Mouse (Mus musculus): ENCODE data around the gene Hdac11. TPM values are rescaled to one million over a fixed set of nuclear protein-coding genes. Genes with fewer than 3 reads are reported as not detected.

Gene Hdac11
- polyA plus RNA-seq, 1 experiment from 2014 or later: 15.4 TPM

GRCm38 (mm10) chr6:91192421-91192820, 36.0 kb downstream of the Hdac11 start:
- H3K27ac ChIP-seq (replicated peaks; ENCODE audit: low read depth, low read length): no peak overlapping the region
- H3K27me3 ChIP-seq (replicated peaks; ENCODE audit: control insufficient read depth, insufficient read depth, low read length): no peaks in the 10 kb centered on the region
- ATAC-seq (ENCODE audit: low read depth) (no peak), DNase-seq (ENCODE audit: low spot score) (no peak)
- H3K9ac ChIP-seq (ENCODE audit: low read depth, low read length): no peak overlapping the region
- WGBS: 80% methylated on average over 3 of the region's 3 CpGs
- no peak overlapping the region for H3K4me3 ChIP-seq (ENCODE audit: low read depth, low read length)
- no peaks in the 10 kb centered on the region for H3K36me3 ChIP-seq (ENCODE audit: control insufficient read depth, insufficient read depth, low read length)
- H3K9me3 ChIP-seq (ENCODE audit: control insufficient read depth, low read length): no peaks in the 10 kb centered on the region
- H3K4me2 ChIP-seq (ENCODE audit: low read depth, low read length): no peak overlapping the region
- H3K4me1 ChIP-seq (ENCODE audit: control insufficient read depth, insufficient read depth, low read length): peaks cover 22% of the 10 kb centered on the region

- ATAC-seq (ENCODE audit: low read depth) (no peak), DNase-seq (ENCODE audit: low spot score) (no peak)
- Histone ChIP-seq H3K4me1 (ENCODE audit: control insufficient read depth, insufficient read depth, low read length) (peaks cover 22% of the 10 kb centered on the region), H3K36me3 (ENCODE audit: control insufficient read depth, insufficient read depth, low read length) (no peaks in the 10 kb centered on the region), H3K4me3 (ENCODE audit: low read depth, low read length) (no peak overlapping the region), H3K27me3 (replicated peaks; ENCODE audit: control insufficient read depth, insufficient read depth, low read length) (no peaks in the 10 kb centered on the region), H3K9me3 (ENCODE audit: control insufficient read depth, low read length) (no peaks in the 10 kb centered on the region), H3K9ac (ENCODE audit: low read depth, low read length) (no peak overlapping the region), H3K4me2 (ENCODE audit: low read depth, low read length) (no peak overlapping the region), H3K27ac (replicated peaks; ENCODE audit: low read depth, low read length) (no peak overlapping the region)
- WGBS: 56% methylated on average over 1 of the region's 1 CpGs
These were observed 36.5 kb downstream of the Hdac11 start for GRCm38 (mm10) chr6:91192851-91193545.

- H3K4me1 ChIP-seq (ENCODE audit: control insufficient read depth, insufficient read depth, low read length): peaks cover 37% of the 10 kb centered on the region
- ATAC-seq (ENCODE audit: low read depth): no peak
- DNase-seq (ENCODE audit: low spot score): no peak
- H3K9ac ChIP-seq (ENCODE audit: low read depth, low read length): no peak overlapping the region
- no peak overlapping the region for H3K27ac ChIP-seq (replicated peaks; ENCODE audit: low read depth, low read length)
- WGBS: 74% methylated on average over 2 of the region's 2 CpGs
- no peak overlapping the region for H3K4me3 ChIP-seq (ENCODE audit: low read depth, low read length)
- no peaks in the 10 kb centered on the region for H3K27me3 ChIP-seq (replicated peaks; ENCODE audit: control insufficient read depth, insufficient read depth, low read length)
- no peaks in the 10 kb centered on the region for H3K36me3 ChIP-seq (ENCODE audit: control insufficient read depth, insufficient read depth, low read length)
- no peaks in the 10 kb centered on the region for H3K9me3 ChIP-seq (ENCODE audit: control insufficient read depth, low read length)
- H3K4me2 ChIP-seq (ENCODE audit: low read depth, low read length): no peak overlapping the region
These were observed 42.0 kb downstream of the Hdac11 start for GRCm38 (mm10) chr6:91198456-91198855.

- Histone ChIP-seq H3K27ac (replicated peaks; ENCODE audit: low read depth, low read length) (peak overlapping the region; percentile 89), H3K4me1 (ENCODE audit: control insufficient read depth, insufficient read depth, low read length) (peaks cover 33% of the 10 kb centered on the region), H3K9me3 (ENCODE audit: control insufficient read depth, low read length) (no peaks in the 10 kb centered on the region), H3K27me3 (replicated peaks; ENCODE audit: control insufficient read depth, insufficient read depth, low read length) (no peaks in the 10 kb centered on the region), H3K4me2 (ENCODE audit: low read depth, low read length) (no peak overlapping the region), H3K9ac (ENCODE audit: low read depth, low read length) (no peak overlapping the region), H3K36me3 (ENCODE audit: control insufficient read depth, insufficient read depth, low read length) (no peaks in the 10 kb centered on the region), H3K4me3 (ENCODE audit: low read depth, low read length) (no peak overlapping the region)
- 20% methylated on average over 8 of the region's 8 CpGs for WGBS
- peak; percentile 88 for ATAC-seq (ENCODE audit: low read depth)
- DNase-seq (ENCODE audit: low spot score): peak; percentile 94
These were observed 44.1 kb downstream of the Hdac11 start for GRCm38 (mm10) chr6:91200429-91201188.

GRCm38 (mm10) chr6:91201881-91202341, 45.4 kb downstream of the Hdac11 start:
- peak overlapping the region; percentile 89 for H3K27ac ChIP-seq (replicated peaks; ENCODE audit: low read depth, low read length)
- no peak overlapping the region for H3K9ac ChIP-seq (ENCODE audit: low read depth, low read length)
- WGBS: 61% methylated on average over 8 of the region's 8 CpGs

GRCm38 (mm10) chr6:91202571-91202970, 46.1 kb downstream of the Hdac11 start:
- H3K4me2 ChIP-seq (ENCODE audit: low read depth, low read length): no peak overlapping the region
- no peaks in the 10 kb centered on the region for H3K27me3 ChIP-seq (replicated peaks; ENCODE audit: control insufficient read depth, insufficient read depth, low read length)
- no peak for DNase-seq (ENCODE audit: low spot score)
- no peak overlapping the region for H3K9ac ChIP-seq (ENCODE audit: low read depth, low read length)
- H3K36me3 ChIP-seq (ENCODE audit: control insufficient read depth, insufficient read depth, low read length): no peaks in the 10 kb centered on the region
- no peak for ATAC-seq (ENCODE audit: low read depth)
- H3K4me1 ChIP-seq (ENCODE audit: control insufficient read depth, insufficient read depth, low read length): peaks cover 33% of the 10 kb centered on the region
- WGBS: 69% methylated on average over 4 of the region's 4 CpGs
- H3K4me3 ChIP-seq (ENCODE audit: low read depth, low read length): no peak overlapping the region
- no peaks in the 10 kb centered on the region for H3K9me3 ChIP-seq (ENCODE audit: control insufficient read depth, low read length)
- H3K27ac ChIP-seq (replicated peaks; ENCODE audit: low read depth, low read length): 0 out of 2 replicates have a peak overlapping the region, but pooled peaks have one; percentile 89

More at GRCm38 (mm10) chr6:91201881-91202341, 45.4 kb downstream of the Hdac11 start:
- no peaks in the 10 kb centered on the region for H3K27me3 ChIP-seq (replicated peaks; ENCODE audit: control insufficient read depth, insufficient read depth, low read length)
- DNase-seq (ENCODE audit: low spot score): no peak
- H3K4me1 ChIP-seq (ENCODE audit: control insufficient read depth, insufficient read depth, low read length): peaks cover 33% of the 10 kb centered on the region
- no peak overlapping the region for H3K4me3 ChIP-seq (ENCODE audit: low read depth, low read length)
- no peaks in the 10 kb centered on the region for H3K9me3 ChIP-seq (ENCODE audit: control insufficient read depth, low read length)
- no peaks in the 10 kb centered on the region for H3K36me3 ChIP-seq (ENCODE audit: control insufficient read depth, insufficient read depth, low read length)
- ATAC-seq (ENCODE audit: low read depth): no peak
- H3K4me2 ChIP-seq (ENCODE audit: low read depth, low read length): no peak overlapping the region

GRCm38 (mm10) chr6:91205346-91205745, 48.9 kb downstream of the Hdac11 start:
- no peak for DNase-seq (ENCODE audit: low spot score)
- Histone ChIP-seq H3K4me2 (ENCODE audit: low read depth, low read length) (no peak overlapping the region), H3K4me1 (ENCODE audit: control insufficient read depth, insufficient read depth, low read length) (peaks cover 37% of the 10 kb centered on the region), H3K27me3 (replicated peaks; ENCODE audit: control insufficient read depth, insufficient read depth, low read length) (no peaks in the 10 kb centered on the region), H3K4me3 (ENCODE audit: low read depth, low read length) (no peak overlapping the region), H3K9me3 (ENCODE audit: control insufficient read depth, low read length) (no peaks in the 10 kb centered on the region), H3K27ac (replicated peaks; ENCODE audit: low read depth, low read length) (peak overlapping the region; percentile 19; the same call in 1 of the 2 replicates), H3K36me3 (ENCODE audit: control insufficient read depth, insufficient read depth, low read length) (no peaks in the 10 kb centered on the region), H3K9ac (ENCODE audit: low read depth, low read length) (peak overlapping the region; percentile 22; the same call in 1 of the 2 replicates)
- no peak for ATAC-seq (ENCODE audit: low read depth)
- WGBS: 66% methylated on average over 3 of the region's 3 CpGs

- no peak overlapping the region for H3K27ac ChIP-seq (replicated peaks; ENCODE audit: low read depth, low read length)
- WGBS: 90% methylated on average over 5 of the region's 5 CpGs
- no peak overlapping the region for H3K4me2 ChIP-seq (ENCODE audit: low read depth, low read length)
- H3K9ac ChIP-seq (ENCODE audit: low read depth, low read length): 0 out of 2 replicates have a peak overlapping the region, but pooled peaks have one; percentile 22
- H3K4me1 ChIP-seq (ENCODE audit: control insufficient read depth, insufficient read depth, low read length): peaks cover 37% of the 10 kb centered on the region
- H3K27me3 ChIP-seq (replicated peaks; ENCODE audit: control insufficient read depth, insufficient read depth, low read length): no peaks in the 10 kb centered on the region
- H3K9me3 ChIP-seq (ENCODE audit: control insufficient read depth, low read length): no peaks in the 10 kb centered on the region
- H3K36me3 ChIP-seq (ENCODE audit: control insufficient read depth, insufficient read depth, low read length): no peaks in the 10 kb centered on the region
- H3K4me3 ChIP-seq (ENCODE audit: low read depth, low read length): no peak overlapping the region
- no peak for DNase-seq (ENCODE audit: low spot score)
- ATAC-seq (ENCODE audit: low read depth): no peak
These were observed 49.3 kb downstream of the Hdac11 start for GRCm38 (mm10) chr6:91205791-91206190.

All from embryonic facial prominence, embryonic 14.5 days (tissue).